Mouse (Mus musculus): Measurements from ENCODE around the gene Bad.

GRCm38 (mm10) chr19:6933436-6934194, 8.0 kb upstream of the Bad start:
- TF ChIP-seq CTCF (IDR thresholded peaks at IDR 0.05) (no peak), POLR2A (IDR thresholded peaks at IDR 0.05; ENCODE audit: insufficient read depth, low read depth, low read length) (no peak), EP300 (IDR thresholded peaks at IDR 0.05; ENCODE audit: insufficient read depth, low read depth, low read length) (no peak)
